Mouse (Mus musculus) layer of hippocampus, postnatal 14 days (tissue): ENCODE results near the gene Olfr482. TPM values are rescaled to one million over a fixed set of nuclear protein-coding genes. Genes with fewer than 3 reads are reported as not detected.

Experiments used
- DNase-seq, 2 experiments: peaks; one replicate each; pipeline ENCODE4 v3.0.0; 2021 to 2022; ENCODE audit warnings: low spot score in 2 of 2, mixed read lengths in 1 of 2
- long read RNA-seq, 2 experiments: library from polyadenylated mRNA; stranded (forward); transcript quantifications; one replicate each; pipeline ENCODE4 v2.0.0; 2021
- total RNA-seq, 2 experiments: library from RNA; stranded (reverse); gene quantifications; 2 replicates each; pipeline ENCODE4 v1.2.3; 2021

The Olfr482 gene
- 1 to 10 TPM; 1.9 to 2.2 TPM for total RNA-seq
- long read RNA-seq, experiment 1, result 0 reads
- long read RNA-seq, experiment 2, result 0 reads

DNA sequence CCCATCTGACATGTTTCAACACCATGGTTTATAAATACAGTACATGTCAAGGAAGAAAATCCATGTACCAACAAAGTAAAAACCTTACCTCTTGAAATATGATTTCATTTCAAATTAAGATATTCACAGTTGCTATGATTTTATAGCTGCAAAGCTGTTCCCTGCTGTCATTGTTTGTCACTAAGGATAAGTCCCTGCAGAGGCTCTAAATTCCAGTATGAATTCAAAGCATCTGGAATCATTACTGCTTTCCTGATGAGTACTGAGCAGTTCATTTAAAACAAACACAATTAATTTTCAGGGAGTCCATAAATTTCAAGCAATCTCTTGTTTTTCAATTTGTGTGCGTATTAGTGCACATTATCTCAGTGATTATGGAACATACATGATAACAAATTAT, at the start of gene Olfr482:
Gene Olfr482 (minus strand): TSS at position 101 of the 400 bp plus-strand sequence.
- no peak for DNase-seq

DNA sequence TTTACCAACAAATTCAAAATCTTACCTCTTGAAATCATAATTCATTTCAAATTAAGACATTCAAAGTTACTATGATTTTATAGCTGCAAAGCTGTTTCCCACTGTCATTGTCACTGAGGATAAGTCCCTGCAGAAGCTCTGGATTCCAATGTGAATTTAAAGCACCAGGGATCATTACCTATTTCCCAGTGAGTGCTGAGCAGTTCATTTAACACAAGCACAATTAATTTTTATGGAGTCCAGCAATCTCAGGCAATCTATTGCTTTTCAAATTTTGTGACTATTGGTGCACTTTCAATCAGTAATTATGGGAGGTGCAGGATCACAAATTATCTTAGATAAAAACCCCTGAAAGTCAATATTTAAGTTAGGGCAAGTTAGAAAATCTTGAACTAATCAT, 30.0 kb upstream of the Olfr482 start, which contains the start of gene Olfr484:
Gene Olfr484 (minus strand): TSS at position 101 of the 400 bp plus-strand sequence.
- DNase-seq, result no peak

- no peak for DNase-seq
Measured at GRCm38 (mm10) chr7:108121416-108121815, 24.0 kb upstream of the Olfr482 start.

GRCm38 (mm10) chr7:108120681-108121080, 23.3 kb upstream of the Olfr482 start:
- no peak for DNase-seq

- no peak for DNase-seq
Measured at GRCm38 (mm10) chr7:108100549-108100948, 3.2 kb upstream of the Olfr482 start, which contains the start of gene Olfr483. Gene Olfr483 (plus strand): TSS chr7:108100849.

- no peak for DNase-seq
Measured at GRCm38 (mm10) chr7:108079555-108079954, 17.8 kb downstream of the Olfr482 start, which contains the start of gene Olfr481. Gene Olfr481 (plus strand): TSS chr7:108079855.

DNA sequence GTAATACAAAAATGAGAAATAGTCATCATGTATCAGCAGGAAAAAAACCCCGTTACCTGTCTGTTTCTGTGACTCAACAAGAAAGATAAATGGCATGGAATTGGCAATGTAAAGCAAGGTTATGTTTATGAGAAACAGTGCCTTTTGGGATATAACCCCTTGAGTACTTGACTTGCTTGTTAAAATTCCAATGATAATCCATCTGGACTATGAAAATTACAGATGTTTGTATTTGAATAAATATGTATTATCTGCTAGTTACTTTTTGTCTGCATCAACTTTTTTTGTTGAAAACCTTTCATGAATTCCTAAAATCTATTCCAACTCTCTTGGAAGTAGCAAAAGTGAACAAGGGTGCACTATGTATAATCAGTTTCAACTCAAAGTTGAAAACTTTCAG, 30.1 kb downstream of the Olfr482 start, which contains the start of gene Olfr480:
Gene Olfr480 (minus strand): TSS at position 101 of the 400 bp plus-strand sequence.
- no peak for DNase-seq

DNA sequence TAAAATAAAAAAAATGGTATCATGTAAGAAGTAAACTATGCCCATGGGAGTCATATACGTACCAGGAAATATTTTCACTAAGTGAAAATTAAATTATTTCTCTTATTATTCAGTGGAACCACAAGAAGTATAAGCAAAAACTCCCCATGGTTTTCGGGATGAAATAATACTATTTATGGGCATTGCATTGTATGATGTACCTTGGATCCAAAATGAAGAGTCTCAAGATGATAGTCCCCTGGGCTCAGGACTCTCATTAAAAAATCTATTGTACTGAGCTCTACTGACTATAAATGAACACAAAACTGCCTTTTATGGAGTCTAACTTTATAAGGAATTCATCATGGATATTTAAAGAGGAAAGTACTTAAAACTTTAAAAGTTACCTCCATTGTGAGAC, 47.0 kb downstream of the Olfr482 start, which contains the start of gene Olfr479:
Gene Olfr479 (plus strand): TSS at position 301 of the 400 bp plus-strand sequence.
- DNase-seq, result no peak

Other genes with a start within 250 kb of the Olfr482 start
- not detected for gene Olfr472, start 199.7 kb downstream of the Olfr482 start, total RNA-seq
- not detected for gene Olfr473, start 167.1 kb downstream of the Olfr482 start, total RNA-seq
- gene Olfr474, start 142.9 kb downstream of the Olfr482 start, total RNA-seq, result not detected
- gene Olfr476, start 132.8 kb downstream of the Olfr482 start, total RNA-seq, result not detected
- not detected for gene Olfr477, start 110.9 kb downstream of the Olfr482 start, total RNA-seq
- gene Olfr478, start 63.6 kb downstream of the Olfr482 start, total RNA-seq, result not detected
- gene Olfr479, start 46.9 kb downstream of the Olfr482 start, total RNA-seq, result not detected
- gene Olfr480, start 30.2 kb downstream of the Olfr482 start, total RNA-seq, result not detected
- not detected for gene Olfr481, start 17.7 kb downstream of the Olfr482 start, total RNA-seq
- not detected for gene Olfr483, start 3.3 kb upstream of the Olfr482 start, total RNA-seq
- gene Olfr484, start 29.9 kb upstream of the Olfr482 start, total RNA-seq, result not detected
- gene Olfr485, start 62.3 kb upstream of the Olfr482 start, total RNA-seq, result not detected
- not detected for gene Olfr486, start 75.2 kb upstream of the Olfr482 start, total RNA-seq
- not detected for gene Olfr487, start 117.0 kb upstream of the Olfr482 start, total RNA-seq
- not detected for gene Olfr488, start 160.8 kb upstream of the Olfr482 start, total RNA-seq
- gene Olfr490, start 191.3 kb upstream of the Olfr482 start, total RNA-seq, result not detected
- not detected for gene Olfr491, start 215.9 kb upstream of the Olfr482 start, total RNA-seq
- not detected for gene Olfr492, start 226.1 kb upstream of the Olfr482 start, total RNA-seq
- not detected for gene Olfr493, start 249.4 kb upstream of the Olfr482 start, total RNA-seq